Mouse (Mus musculus) CD4-positive helper T cell, adult 2 months (primary cell): ENCODE results near the gene Acp5.

Experiments
- DNase-seq: peaks from one replicate; pipeline ENCODE4 v3.0.0-alpha.2; 2012; ENCODE audit warnings: low read depth, missing footprints, low spot score

Acp5 gene

DNA sequence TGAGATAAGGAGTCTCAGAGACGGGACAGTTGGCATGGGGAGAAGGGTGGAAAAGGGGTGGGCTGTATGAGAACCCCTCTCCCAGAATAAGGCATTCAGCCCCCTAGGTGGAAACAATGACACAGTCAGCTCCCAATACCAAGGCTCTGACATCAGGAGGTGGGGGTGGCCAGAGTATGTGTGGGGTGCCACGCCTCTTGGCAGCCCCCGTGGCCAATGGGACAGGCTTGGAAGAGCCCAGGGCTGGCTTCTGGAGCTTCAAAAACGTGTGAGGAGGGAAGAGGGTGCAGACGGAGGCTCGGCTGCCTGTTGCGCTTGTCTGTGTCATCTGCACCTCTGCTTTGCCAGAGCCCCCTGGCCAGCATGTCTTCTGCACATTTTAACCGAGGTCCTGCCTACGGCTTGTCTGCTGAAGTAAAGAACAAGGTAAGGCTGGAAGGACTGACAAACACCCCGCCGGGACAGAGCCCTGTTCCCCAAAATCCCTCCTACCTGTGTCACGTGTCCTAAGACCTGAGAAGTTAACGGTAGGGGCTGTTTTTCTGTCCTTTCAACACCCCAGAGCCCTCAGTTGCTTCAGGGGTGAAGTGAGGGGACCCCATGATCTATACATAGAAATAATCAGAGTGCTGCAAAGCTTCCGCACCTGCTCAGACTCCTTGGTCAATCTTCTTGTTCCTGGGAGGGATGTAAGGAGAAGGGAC lies 36.4 kb downstream of the Acp5 start, which contains the start of gene Cnn1:
TSS of gene Cnn1 (plus strand) at position 224 of the 704 bp plus-strand sequence.
- DNase-seq: no peak

DNA sequence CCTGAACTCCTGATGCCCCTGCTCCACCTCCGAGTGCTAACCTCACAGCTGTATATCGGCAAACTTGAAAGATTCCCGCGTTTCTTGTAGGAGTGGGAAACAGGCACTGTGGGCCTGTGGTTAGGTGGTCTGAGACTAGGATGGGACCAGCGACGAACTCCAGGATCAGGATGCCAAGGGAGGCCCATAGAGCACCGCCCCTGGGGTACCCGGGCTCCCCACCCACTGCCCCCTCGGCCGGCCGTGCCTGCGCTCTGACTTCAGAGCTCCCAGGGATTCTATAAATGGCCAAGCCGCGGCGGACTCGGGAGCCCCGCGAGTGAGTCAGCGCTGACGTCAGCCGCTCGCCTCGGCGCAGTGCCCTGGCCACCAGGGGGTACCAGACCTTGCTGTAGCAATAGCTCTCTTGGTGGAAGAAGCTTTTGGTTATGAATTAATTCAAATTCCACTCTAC lies 39.6 kb downstream of the Acp5 start:
- peak; percentile 85 for DNase-seq

DNA sequence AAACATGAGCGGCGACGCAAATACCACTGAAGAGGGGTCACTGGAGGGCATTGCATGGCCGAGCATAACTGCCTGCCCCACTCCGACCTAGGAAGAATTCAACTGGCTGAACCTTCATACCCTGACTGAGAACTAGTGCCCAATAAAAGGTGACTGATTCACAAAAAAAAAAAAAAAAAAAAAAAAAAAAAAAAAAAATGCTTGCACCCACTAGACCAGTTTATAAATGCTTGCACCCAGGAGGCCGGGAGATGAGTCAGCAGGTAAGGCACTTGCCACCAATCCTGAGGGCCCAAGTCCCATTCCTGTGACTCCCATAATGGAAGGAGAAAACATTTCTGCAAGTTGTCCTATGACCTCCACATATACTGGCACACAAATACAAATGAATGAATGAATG lies 42.8 kb downstream of the Acp5 start:
- no peak for DNase-seq

GRCm38 (mm10) chr9:22089986-22090385 lies 45.5 kb downstream of the Acp5 start:
- DNase-seq: no peak

GRCm38 (mm10) chr9:22089281-22089680 lies 46.2 kb downstream of the Acp5 start:
- DNase-seq: no peak

GRCm38 (mm10) chr9:22087034-22087618 lies 48.4 kb downstream of the Acp5 start:
- no peak for DNase-seq

DNA sequence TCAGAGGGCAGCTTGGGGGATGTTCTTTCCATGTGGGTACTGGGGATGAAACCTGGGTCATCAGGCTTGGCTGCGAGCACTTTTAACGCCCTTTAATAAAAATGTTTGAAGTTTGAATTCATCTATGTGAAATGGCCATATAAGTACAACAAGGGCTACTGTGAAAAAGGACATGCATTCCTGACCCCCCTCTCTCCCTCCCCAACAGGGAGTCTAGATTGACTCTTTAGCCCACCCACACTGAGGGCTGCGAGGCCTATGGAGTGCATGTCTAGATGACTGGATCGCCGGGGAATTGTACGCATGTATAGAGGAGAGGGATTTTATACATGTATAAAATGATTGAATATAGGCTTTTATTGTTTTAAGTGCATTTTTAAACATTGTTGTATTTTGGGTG lies 49.5 kb downstream of the Acp5 start:
- no peak for DNase-seq

GRCm38 (mm10) chr9:22085022-22085834 lies 50.3 kb downstream of the Acp5 start, which contains the start of gene Ecsit:
Gene Ecsit (minus strand): TSS chr9:22085438.
- peak; percentile 94 for DNase-seq

DNA sequence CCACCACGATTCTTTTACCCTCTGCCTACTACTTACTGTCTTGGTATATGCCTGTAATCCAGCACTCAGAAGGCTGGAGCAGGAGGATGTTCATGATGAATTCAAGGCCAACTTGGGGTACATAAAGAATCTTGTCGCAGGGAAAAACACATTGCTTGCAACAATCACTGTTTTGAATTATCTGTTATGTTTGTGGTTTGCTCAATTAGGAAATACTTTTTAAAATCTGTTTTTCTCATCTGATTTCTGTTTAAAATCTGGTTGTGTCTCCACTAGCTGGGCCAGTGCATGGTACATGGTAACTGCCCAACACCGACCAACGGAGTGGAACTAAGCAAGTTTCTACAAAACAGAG lies 50.9 kb downstream of the Acp5 start:
- no peak for DNase-seq
